Mouse (Mus musculus) thymus, postnatal 4 days (tissue): ENCODE data around the gene Jag2.

Source experiments
- DNase-seq: peaks from one replicate; pipeline ENCODE4 v3.0.0; 2021

The Jag2 gene

DNA sequence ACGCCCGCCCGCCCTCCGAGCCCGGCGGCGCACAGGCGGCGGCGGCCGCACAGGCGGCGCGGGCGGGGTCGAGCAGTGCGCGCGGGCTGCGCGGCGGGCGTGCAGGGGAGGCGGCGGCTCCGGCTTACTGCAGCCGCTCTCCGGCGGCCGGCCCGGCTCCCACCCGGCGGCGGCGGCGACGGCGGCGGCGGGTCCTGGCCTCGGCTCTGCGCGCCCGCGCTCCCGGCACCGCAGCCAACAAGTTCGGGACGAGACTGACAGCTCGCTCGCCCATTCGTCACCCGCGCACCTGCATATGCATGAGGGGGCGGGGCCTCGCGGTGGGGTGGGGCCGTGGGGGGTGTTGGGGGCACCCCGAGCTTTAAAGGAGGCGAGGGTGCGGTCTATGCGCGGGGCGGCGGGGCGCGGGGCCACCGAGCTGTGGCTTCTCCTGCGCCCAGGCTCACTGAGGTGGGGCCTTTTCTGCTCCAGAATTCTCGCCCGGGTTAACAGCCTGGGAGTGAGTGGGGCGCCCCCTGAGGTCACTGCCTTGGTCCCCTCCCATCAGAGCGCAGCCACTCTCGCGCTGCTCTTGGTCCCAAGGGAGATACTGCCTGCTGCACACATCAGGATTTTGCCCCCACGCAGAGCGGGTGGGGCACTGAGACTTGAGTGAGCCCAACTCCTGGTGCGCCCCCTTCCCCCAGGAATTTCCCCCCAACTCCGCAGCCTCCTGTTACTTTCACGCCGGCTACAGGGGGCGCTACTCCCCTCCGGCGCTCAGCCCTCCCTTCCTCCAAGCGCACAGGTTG is at the start of gene Jag2:
Gene Jag2, minus strand, starts transcription at position 215 of the 791 bp plus-strand sequence.
- peak; percentile 81 for DNase-seq

- no peak for DNase-seq
Measured at GRCm38 (mm10) chr12:112977156-112977555, 47.6 kb upstream of the Jag2 start.

- peak; percentile 95 for DNase-seq
Measured at GRCm38 (mm10) chr12:112976371-112977073, 46.9 kb upstream of the Jag2 start, which contains the start of gene Btbd6. Gene Btbd6 (plus strand): TSS chr12:112976482.

GRCm38 (mm10) chr12:112974736-112975135 is 45.2 kb upstream of the Jag2 start:
- DNase-seq, result no peak

DNA sequence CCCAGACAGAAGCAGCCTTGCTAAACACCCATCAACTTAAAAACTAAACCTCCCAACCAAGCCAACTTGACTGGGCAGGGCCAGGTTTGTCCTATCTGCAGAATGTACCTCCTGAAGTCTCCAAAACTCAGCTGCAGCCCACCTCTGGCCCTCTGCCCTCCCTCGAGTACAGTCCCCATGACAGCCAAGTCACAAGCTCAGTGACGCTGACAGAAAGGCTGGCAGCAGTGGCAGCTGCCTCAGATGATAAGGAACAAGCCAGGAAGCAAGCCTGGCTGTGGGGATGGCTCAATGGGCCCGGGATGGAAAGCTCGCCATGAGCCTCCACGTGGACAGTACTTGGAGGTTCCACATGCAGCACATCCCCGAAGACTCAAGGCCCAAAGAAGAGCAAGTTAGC is 40.0 kb upstream of the Jag2 start:
- DNase-seq, result no peak

DNA sequence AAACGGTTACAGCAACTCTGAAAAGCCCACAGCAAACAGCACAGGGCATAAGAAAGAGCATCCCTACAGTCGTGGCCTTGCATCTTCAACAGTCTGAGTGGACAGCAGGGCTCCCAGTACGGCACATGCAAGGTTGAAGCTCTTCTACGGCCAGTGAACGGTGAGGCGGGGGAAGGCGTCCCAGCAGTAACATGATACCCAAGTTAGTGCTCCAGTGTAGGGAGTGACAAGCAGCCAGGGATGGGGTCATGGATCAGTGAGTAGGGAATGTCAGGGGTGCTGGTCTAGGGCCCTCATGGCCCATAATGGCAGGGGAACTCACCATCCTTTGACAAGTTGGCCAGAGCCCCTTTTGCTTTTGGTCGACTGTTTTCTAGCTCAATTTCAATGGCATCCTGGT is 39.4 kb upstream of the Jag2 start:
- DNase-seq, result no peak

DNA sequence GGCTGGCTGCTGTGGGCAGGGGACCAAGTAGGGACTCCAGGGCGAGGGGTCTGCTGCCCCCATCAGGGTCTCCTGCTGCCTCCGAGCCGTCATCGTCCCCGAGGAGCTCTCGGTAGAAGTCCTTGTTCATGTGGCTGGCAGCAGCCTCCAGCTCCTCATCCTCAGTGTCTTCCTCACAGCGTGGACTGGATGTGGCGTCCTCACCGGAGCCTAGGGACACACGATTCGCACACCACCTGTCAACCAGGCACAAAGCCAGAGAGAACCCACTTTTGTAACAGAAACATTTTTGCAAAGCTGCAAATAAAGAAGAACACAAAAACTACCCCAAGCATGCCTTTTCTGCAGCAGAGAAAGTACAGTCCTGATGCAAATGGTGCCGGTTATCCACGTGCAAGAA is 36.2 kb upstream of the Jag2 start:
- DNase-seq, result no peak

- no peak for DNase-seq
Measured at GRCm38 (mm10) chr12:112961872-112962271, 32.3 kb upstream of the Jag2 start.

DNA sequence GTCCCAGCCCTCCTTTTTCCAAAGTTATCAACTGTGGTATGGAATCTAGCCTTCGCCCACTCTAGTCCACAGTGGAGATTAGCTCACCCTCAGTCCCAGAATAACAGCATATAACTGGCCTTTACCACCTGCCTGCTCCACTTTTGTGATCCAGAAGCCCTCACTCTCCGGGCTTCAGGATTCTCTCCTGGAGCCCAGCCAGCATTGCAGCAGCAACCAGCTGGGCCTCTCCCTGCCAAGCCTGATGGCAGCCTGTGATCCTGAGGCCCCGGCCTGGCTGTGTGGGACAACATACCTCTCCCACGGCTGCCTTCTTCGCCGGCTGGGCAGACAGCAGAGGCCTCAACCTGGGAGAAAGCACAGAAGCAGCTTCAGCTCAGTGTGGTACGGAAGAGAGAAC is 31.9 kb upstream of the Jag2 start:
- no peak for DNase-seq

GRCm38 (mm10) chr12:112959421-112959820 is 29.8 kb upstream of the Jag2 start:
- peak; percentile 63 for DNase-seq

- peak; percentile 82 for DNase-seq
Measured at GRCm38 (mm10) chr12:112958303-112958702, 28.7 kb upstream of the Jag2 start.

- DNase-seq, result peak; percentile 88
Measured at GRCm38 (mm10) chr12:112955800-112956199, 26.2 kb upstream of the Jag2 start.

GRCm38 (mm10) chr12:112952926-112953565 is 23.5 kb upstream of the Jag2 start:
- no peak for DNase-seq

DNA sequence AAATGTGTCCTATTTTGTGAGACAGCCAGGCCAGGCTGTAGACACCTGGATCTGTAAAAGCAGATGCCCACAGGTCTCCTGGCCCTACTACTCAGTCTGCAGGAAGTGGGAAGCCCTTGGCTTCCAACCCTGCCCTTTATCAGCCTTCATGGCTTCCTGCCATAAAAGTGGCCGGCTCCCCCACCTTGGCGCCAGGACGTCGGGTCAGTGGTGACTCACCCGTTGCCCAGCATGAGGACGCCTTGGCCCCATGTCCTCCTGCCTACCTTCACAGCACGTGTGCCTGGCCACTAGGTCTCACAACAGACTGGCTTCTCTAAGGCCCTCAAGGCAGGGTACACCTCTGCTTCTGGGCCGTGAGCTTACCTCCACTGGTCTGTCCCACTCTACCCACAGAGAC is 22.9 kb upstream of the Jag2 start:
- peak; percentile 25 for DNase-seq

DNA sequence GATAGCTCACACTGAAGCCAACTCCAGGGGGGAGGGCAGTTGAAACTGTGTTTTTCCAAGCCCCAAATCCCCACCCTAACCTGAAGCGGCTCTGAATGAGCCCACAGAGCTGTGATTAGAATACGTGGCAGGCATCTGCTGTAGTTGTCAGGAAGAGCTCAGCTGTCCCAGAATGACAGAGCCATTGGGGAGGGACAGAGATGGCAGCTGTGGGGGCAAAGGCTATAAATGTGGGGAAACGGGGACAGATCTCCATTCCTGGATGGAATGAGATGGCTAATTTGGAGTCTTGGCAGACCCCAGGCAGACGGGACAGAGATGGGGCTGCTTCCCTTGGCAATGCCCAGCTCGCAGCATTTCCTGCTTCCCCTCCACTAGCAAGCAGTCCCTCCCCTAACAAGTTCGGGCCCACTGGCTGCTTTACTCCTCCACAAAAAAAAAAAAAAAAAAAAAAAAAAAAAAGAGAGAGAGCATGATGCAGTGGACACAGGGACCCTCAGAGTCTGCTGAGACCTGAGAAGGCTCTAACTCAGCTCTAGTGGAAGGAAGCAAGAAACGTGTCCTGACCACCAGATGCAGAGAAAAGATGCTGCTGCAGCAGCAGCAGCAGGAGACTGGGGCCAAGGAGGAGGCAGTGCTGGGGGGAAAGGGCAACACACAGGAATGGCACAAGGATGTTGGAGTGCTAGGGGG is 21.7 kb upstream of the Jag2 start:
- DNase-seq, result peak; percentile 30

- DNase-seq, result no peak
Measured at GRCm38 (mm10) chr12:112950761-112951129, 21.2 kb upstream of the Jag2 start.

- DNase-seq, result peak; percentile 89
Measured at GRCm38 (mm10) chr12:112950040-112950760, 20.6 kb upstream of the Jag2 start.

DNA sequence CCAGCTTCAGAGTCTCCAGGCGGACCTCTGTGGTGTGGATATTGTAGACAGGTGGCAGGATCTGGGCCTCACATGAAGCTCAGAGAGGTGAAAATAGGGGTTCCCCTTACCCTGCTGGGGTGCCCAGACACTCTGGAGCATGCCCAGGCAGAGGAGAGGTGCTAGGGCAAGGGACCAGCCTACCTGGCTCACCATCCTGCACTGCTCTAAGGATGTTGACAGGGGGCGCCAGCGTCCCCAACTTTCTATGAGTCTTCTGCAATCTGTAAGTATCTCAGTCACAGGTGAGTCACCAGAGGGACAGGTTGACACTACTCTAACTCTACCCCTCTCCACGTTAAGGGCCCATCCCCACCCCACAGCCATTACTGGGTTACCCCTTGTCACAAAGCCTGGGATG is 17.7 kb upstream of the Jag2 start:
- peak; percentile 71 for DNase-seq

- no peak for DNase-seq
Measured at GRCm38 (mm10) chr12:112943669-112944068, 14.1 kb upstream of the Jag2 start.

DNA sequence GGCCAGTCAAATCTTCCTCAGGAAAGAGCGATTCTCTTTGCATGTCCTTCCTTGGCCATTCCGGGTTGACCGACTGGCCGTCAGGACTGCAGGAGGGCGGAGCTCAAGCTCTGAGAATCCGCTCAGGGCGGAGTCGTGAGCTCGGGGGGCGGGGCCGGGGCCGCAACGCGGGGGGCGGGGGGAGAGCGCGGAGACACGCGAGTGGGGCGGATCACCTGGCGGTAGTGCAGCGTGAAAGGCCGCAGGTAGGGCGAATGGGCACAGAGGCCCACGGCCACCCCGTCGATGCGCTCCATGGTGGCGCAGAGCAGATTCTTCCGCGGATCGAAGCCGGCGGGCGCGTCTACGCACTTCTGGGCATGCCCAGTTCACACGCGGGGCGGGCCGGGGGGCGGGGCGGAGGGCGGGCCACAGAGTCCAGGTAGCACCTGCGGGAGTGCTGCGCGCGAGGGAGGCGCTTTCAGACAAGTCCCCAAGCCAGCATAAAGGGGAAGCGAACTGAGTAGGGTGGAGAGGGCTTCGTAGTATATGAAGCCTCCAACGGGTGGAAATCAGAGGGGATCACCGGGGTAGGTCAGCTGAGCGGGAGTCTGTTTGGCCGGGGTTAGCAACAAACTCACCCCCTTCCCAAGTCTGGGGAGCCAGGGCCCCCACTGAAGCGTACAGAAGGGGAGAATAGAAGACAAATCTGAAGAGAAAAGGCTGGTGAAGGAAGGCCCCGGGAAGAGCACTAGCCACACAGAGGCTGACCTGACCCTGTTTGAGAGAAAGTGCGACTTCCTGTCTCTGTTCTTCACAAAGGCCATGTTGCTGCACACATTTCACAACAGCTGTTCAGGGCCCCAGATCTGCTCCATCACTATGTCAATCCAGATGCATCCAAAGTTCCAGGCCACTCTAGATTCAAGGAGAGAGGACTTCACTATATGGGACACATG is 12.5 kb upstream of the Jag2 start, which contains the start of gene Nudt14:
Gene Nudt14, minus strand, starts transcription at position 349 of the 938 bp plus-strand sequence.
- peak; percentile 85 for DNase-seq

DNA sequence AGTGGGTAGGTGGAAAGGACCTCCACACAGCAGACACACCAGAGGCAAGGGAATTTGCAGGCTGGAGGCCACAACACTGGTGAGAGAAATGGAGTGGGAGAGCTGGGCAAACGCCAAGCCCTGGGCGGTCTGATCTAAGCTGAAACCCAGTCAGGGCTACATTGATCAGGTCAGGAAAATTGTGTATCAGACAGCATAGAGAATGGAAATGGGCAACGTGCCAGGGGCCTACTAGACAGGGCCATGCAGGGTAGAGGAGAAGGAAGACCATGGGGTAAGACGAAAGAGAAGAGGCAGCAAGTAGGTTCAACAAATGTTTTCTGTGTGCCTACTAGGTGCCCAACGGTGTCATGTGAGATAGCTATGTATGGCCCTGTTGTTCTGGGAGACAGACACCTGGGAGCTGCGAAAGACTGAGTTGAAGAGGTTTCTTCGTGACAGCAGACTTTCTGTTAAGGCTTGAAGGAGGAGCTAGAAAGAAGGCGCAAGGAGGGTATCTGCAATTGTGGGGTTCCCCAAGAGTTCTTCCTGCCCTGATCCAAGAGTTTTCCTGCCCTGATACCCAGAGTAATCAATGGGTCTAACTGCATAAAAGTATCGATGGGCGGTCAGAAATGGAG is 11.7 kb upstream of the Jag2 start:
- no peak for DNase-seq
